Mouse (Mus musculus) heart, adult 2 months (tissue): ENCODE data around the gene Cdc40.

Experiments used
- CTCF ChIP-seq: fragments of 200-600 bp; IDR thresholded peaks from 2 replicates; pipeline ENCODE4 v1.8.1; 2022; ENCODE audit warnings: antibody characterized with exemption, mild to moderate bottlenecking, moderate library complexity
- EP300 ChIP-seq: fragments of 200-500 bp; IDR thresholded peaks from 2 replicates; pipeline ENCODE4 v1.6.1; 2011; ENCODE audit warnings: low read depth, low read length, control low read depth; ENCODE audit not compliant: insufficient read depth

DNA sequence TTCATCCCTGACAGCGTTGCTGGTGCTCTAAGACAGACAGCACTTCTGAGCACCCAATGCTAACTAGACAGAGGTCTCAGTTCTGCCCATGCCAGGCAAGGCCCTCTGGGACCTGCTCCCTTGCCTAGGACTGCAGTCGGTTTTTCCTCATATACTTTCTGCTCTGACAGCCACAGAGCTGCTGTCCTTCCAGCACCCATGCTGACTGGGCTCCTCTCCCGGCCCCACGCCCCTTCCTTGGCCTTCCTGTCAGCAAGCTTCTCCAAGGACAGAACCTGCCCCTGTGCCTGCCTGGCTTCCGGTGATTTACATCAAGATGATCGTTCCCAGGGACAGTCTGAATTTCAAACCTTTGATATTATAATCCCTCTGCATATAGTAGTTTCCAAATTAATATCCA is 37.5 kb downstream of the Cdc40 start:
- TF ChIP-seq CTCF, result no peak
- TF ChIP-seq EP300, result no peak
